Mouse (Mus musculus): ENCODE results near the gene Xpo4.

The Xpo4 gene

DNA sequence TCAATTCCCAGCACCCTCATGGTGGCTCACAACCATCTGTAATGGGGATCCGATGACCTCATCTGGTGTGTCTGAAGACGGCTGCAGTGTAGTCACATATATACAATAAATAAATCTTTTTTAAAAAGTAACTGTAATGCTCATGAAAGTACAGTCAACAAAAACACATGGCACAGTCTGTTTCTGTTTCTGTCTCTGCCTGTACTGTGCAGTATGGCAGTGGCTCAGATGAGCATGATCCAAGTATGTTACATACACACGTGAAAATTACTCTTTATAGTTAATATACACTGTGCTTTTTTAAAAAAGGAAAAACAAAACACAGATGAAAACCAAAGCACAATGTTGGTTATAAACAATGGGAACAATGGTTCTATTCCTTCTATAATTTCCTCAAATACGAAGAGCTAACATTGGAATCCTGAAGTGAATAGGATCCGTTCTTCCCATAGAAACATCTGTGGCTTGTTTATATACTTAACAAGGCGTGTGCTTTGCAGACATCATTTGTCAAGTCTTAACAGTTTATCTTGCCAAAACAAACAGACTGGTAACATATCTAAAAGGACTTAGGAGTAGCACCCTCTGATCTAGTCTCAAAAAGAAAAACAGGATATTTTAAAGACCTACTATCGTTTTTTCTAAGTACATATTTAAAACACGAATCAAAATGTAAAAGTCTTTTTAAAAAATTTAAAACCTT, 58.4 kb downstream of the Xpo4 start:
- DNase-seq = no peak

DNA sequence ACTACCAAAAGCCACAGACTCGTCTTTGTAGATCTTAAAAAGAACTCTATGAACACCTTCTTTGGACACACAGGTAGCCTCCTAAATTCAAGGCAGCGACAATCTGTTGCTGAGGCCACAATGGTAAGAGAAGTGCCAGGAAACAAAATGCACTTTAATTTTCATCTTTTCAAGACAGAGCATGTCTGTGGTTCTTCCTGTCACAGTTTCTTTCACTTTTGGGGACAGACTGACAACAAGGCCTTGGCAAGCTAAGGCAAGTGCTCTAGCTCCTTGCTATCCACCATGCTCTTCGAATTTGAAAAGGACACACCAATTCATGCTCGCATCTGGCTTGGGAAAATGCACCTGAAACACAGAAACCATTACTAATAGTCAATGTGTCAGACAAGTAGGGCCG, 72.0 kb downstream of the Xpo4 start:
- DNase-seq = no peak

DNA sequence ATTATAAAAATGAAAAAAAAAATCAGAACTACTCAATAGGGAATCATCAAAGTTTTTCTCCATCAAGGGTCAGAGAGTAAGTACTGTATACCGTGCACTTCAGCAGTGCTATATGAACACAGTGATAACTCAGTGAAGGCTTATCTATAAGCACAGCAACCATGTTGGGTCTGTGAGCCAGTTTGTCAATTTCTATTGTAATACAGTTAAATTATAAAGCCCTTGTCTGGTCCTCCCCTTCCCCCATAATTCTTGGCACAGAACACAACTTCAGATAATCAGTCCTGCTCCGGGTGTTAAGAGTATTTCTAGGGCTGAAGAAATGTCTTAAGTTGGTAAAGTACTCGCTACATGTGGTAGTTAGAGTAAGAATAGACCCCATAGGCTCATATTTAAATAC, 73.4 kb downstream of the Xpo4 start:
- DNase-seq = no peak

DNA sequence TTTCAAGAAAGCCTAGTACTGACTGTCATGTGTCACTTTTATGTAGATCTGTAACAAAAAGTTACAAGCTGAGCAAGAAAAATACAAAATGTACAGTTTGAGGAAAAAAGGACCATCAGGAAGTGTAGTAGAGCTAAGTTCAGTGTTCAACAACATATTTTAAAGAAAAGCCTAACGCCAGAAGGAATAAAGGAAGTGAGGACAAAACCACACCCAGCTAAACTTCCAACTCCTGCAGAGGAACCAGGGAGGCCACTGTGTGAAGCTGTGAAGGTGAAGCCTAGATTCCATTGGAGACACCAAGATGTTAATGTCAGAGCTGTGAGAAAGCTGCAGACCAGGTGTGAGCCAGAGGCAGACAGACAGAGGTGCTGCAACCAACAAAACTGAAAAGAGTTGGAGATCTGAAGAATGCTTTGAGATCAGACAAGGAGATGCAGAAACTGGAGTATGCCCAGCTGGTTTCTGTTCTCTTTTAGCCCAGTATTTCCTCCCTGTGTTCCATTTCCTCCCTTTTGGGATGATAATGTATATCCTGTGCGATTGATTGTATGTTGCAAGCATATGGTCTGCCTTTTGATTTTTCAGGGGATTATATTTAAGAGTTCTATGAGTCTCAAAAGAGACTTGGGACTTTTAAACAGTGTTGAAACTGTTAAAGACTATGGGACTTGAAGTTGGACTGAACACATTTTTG, 88.7 kb downstream of the Xpo4 start:
- no peak for DNase-seq

DNA sequence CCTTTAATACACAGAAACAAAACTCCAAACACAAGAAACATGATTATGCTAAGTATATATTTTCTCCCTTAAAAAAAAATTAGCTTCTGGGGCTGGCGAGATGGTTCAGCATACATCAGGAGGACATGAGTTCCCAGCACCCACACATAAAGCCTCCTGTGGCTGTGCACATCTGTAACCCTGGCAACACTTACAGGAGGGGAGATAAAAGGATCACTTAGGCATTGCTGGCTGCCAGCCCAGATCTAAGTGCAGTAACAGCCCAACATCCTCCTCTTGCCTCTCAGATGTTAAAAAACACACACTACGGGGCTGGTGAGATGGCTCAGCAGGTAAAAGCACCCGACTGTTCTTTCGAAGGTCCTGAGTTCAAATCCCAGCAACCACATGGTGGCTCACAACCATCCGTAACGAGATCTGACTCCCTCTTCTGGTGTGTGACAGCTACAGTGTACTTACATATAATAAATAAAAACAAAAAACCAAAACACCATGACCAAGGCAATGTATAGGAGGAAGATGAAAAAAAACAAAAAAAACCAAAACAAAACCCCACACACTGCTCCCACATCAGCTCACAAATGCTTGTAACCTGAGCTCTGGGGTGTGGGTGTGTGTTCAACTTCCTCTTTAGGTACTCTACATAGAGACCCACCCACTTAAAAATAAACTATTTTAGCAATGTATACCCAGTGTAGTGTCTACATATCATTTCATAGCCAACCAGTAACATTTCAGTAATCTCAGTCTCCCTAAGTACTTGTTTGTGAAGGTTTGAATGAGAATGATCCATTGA, 90.2 kb downstream of the Xpo4 start:
- DNase-seq = no peak

DNA sequence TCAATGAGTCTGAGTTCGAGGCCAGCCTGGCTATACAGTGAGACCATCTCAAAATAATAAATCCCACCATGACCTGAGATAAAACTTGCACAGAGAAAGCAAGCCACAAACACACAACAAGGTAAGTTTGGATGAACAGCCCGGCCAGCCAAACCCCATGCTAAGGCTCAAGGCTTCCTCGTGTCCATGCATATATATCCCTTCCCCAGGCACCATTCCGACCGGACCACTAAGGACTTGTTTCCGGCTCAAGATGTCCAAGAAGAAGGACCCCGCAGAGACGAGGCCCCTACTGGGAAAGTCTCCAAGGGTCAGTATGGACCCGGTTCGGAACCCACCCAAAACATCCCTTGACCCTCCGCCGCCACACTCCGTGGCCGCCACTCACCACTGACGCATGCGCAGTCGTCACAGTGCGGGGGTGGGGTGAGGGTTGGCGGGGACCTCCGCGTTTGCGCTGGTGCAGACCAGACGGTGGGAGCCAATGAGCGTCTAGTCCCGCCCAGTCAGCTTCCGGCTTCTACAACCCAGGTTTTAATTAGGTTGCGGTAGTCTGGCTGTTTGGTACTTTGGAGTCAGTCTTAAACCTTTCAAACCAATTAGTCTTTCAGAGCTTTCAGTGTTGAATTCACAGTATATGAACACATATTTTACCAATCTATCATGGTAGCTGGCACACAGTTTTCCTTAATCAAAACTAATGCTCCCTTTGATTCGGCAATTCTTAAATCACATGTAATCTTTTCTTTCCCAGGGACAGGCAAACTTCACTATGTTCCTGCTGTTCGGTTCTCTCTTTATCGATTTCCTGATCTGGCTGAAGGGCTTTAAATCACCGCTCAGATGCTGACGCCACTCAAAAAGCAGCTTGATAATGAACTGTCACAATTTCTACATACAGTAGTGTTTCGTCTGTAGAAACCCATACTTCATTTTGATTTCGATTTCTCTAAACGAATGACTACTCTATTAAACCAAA, 93.8 kb downstream of the Xpo4 start, which contains the start of gene Eef1akmt1:
Gene Eef1akmt1 (minus strand): TSS at position 458 of the 979 bp plus-strand sequence.
- DNase-seq = peak; percentile 96 to 98

DNA sequence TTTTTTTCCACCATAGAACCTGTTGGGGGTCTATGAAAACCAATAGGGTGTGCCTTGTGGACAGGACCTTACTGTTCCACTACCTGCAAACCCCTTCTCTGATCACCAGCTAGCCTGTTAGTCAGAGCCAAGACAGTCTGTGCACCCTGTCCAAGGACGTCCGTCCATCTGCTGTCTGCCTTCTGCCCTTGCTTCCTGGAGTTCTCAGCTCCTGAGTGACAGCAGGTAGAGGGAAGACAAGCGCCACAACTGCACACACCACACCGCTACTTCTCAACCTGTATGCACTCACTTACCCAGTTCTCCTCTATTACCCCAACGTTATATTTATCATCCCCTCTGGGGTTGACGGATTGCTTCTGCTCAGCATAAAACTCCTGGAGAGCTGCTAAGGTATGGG, 99.6 kb downstream of the Xpo4 start:
- DNase-seq = no peak

DNA sequence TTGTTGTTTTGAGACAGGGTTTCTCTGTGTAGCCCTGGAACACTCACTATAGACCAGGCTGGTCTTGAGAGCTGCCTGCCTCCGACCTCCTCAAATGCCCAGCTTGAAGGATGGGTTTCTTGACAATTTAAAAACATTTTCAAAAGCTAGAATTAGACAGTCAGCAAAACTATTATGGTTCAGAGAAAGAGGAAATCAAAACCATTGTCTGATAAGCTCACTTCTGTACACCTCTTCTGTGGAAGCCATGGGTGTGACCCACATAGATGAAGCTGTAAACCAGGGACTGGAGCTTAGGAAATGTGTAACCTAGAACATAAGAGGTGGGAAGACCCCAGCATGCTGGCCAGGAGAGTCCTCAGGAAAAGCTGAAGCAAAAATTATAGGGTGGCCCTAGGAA, 108.3 kb downstream of the Xpo4 start:
- no peak for DNase-seq

DNA sequence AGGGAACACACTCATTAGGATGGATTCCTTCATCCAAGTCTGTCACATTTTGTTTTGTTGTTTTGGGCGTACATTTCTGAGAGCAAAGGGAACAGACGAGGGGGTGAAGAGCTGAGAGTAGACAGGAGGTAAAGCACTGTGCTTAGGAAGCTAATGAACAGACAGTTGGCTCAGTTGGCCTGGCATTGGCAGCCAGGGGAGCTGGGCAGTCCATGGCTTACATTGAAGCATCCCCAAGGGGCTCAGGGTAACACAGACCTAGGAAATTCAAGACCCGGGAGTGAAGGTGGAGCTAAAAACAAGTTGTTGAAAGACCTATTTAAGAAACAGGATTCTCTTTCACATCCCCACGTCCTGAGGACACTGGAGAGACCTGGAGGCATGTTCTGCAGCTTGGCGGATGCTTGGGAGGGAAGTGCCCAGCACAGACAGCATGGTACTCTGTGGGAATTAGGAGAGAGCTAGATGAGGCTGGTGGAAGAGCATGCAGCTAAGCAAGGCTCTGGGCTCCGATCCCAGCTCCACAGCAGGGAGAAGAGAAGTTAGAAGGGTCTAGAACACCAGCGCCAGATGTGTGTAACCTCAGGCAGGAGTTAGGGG, 109.7 kb downstream of the Xpo4 start:
- no peak for DNase-seq

DNA sequence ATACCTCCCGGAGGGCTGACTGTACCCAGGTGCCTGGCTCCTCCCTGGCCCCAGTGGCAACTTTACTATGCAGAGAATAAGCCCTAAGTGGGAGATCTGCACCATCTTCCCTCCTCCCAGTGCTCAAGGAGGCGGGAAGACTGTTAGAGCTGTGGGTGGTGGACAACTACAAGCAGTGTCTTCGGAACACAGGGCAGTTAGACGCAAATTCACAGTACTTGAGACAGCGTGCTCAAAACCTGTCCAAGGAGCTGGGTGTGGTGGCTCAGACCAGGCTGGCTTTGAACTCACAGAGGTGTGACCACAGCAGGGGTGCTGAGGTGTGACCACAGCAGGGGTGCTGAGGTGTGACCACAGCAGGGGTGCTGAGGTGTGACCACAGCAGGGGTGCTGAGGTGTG, 110.8 kb downstream of the Xpo4 start:
- DNase-seq = no peak

DNA sequence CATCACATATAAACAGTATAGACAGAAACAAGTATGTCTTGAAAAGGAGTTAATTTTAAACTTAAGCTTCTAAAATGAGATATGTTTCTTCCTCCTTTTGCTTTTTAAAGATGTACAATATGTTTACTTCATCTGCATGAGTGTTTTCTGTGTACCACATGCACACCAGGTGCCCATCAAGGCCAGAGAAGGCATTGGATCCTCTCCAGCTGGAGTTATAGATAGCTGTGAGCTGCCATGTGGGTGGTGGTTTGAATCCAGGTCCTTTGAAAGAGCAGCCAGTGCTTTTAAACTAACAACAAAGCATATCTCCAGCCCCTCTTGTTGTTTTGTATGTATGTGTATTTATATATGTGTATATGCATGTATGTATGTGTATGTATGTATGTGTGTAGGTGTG, 112.3 kb downstream of the Xpo4 start:
- DNase-seq = no peak

DNA sequence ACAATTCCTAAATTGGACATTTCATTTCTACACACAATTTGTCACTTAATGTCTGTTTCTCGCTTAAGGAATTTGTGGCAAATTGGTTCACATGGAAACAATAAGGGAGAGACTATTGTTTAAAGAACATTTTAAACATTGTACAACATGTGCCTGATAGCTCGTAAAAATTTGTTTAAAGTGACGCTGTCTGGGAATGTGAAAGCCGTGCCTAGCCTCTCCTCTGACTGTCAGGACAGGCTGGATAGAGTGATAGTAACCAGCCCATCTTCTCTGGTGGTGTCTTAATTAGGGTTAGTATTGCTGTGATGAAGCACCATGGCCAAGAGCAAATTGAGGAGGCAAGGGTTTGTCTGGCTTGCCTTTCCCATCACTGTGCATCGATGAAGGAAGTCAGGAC, 118.2 kb downstream of the Xpo4 start:
- peak in 1 of 2 experiments; percentile 17 for DNase-seq

DNA sequence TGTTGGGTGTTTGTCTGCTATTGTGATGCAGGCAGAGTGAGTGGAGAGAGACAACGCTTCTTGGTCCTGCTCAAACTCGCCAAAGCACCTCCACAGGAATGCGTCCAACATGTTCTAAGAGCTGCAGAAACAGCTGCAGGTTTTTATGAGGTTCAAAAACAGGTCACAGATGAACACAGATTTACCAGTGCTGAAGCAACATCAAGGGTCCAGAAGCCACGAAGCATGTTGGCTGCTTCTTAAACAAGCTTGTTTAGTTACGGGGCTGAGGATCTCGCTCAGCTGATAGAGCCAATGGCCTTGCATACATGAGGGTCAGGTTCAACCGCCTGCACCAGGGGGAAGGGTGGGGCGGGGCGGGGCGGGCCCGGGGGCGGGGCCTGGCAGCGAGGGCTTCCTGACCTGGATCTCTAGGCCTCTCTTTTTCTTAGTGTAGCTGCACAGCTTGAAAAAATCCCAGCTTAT, 118.6 kb downstream of the Xpo4 start:
- peak in 1 of 2 experiments; percentile 34 for DNase-seq

DNA sequence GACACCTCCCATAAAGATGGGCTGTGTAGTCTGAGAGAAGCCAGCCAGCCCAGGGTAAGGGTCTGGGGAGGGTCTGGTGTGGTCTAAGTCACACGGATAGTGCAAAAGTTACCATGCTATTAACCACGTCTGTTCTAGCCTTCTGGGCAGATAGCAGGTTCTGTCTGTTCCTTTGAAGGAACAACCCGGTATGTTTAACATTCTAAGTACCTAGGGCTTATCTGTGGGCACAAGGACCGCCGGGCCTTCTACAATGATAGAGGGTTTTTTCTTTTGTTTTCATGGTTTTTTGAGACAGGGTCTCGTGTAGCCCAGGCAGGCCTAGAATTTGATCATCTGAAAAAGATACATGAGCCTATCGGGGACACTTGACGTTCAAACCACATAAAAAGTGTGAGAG, 119.1 kb downstream of the Xpo4 start:
- no peak for DNase-seq

DNA sequence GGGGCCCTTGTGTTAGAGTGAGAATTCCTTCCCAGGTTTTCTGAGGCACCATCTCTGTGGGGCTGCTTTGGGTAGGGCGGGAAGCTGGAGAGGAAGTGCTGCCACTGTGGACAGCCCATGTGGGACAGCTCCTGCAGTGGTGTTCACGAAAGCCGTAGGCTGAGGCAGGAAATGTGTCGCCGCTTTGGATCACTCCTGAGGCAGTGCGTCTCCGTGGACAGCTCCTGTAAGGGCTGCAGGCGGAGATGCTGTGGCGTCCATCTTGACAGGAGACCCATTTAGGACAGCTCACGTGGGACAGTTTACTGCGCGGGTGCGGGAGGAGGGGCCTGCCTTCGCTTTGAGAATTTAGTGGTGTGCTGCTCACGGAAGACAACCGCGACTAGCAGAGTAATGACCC, 119.7 kb downstream of the Xpo4 start:
- no peak for DNase-seq

DNA sequence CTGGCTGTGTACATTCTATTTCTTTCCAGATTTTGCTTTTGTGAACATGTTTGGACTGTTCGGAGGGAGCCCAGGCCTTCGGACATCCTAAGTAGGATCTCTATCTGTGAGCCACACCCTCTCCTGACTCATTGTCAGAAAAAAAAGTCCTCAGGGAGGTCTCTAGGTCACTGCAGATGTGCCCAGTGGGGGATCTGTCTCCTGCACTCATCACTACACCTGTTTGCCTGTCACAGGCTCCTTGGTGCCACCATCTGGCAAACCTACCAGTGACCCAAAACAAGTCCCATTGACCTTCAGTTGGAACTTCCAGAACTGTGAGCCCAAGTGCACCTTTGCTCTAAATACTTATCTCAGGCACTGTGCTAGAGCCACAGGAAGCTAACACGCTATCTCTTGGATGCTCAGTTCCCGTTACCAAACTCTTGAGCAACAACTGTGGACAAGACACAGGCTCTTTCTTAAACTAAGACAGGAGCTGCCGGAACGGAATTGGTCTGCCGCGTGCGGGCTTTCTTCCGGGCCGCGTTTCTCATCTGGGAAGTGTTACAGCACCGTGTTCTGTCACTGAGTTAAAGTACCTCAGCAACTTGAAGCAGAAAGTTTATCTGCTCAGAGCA, 121.7 kb downstream of the Xpo4 start:
- DNase-seq = no peak

DNA sequence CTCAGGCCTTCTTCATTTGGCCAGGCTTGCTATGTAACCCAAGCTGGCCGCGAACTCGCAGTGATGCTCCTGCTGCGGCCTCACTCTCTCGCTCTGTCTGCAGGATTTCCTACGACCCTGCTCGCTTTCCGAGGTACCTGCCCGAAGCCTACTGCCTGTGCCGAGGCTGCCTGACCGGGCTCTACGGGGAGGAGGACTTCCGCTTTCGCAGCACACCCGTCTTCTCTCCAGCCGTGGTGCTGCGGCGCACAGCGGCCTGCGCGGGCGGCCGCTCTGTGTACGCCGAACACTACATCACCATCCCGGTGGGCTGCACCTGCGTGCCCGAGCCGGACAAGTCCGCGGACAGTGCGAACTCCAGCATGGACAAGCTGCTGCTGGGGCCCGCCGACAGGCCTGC, 123.0 kb downstream of the Xpo4 start:
- no peak for DNase-seq

DNA sequence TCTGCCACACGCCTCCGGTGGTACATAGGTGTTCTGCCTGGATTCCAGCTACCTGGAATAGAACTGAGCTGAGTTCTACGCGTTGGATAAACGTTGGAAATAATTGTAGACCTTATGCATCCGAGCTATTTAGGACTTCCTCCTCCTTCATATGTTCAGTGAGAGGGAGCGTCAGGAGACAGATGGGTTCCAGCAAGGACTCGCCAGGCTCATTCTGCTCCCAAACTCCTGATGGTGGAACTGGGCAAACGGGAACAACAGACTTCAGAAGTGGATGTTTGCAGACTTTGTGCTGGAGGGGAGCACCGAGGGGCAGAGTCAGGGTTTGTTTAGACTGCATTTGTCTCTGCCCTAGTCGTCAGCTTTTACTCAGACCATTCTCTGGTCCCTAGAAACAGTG, 124.5 kb downstream of the Xpo4 start:
- no peak for DNase-seq

DNA sequence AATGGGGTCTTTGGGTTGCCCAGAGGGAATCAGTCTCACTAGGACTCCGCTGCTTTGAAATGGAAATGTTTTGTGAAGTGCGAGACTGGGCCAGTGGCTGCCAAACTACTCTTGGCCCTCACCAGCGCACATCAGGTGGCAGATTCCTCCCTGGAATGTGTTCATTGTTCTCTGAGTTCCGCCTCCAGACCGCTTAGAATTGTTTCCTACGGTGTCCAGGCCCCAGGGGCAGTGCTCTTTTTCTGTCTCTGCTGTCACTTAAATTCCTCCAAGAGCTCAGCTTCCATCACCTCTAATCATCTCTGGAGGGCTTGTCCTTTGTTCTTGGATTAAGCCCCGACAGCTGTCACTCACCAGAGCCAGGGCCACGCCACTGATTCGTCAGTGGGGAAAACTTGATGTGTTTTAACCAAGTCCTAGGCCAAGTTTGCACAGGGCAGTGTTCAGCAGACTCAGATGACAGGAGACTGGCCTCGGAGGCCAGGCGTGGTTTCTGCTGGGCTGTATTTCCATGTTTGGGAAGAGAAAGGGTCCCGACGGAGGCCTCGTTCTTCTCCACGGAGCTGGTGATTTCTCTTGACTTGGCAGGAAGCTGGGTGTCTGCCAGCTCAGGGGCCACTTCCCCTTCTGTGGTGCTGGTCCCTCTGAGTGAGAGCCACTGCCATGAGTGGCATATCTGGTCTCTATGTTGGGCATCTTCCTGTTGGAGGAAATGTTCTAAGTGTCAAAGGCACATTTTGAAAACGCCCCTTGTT, 127.8 kb downstream of the Xpo4 start:
- DNase-seq = no peak

DNA sequence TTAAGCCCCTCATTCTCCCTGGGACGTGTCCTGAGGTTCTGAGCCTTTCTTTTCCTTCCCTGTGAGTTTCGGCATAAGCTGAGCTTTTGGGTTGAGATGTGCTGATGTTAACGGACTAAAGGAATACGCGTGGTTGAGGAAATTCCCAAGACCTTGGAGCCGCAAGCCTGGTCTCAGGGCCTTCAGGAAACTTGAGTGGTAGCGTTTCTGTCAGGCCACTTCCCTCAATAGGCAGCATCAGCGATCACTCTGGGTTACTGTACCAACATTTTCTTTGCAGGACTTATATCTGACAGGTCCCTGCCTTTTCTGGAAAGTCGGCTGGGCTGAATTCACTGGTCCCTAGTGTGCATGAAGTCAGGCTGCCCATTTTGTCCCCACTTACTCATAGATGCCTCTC, 128.4 kb downstream of the Xpo4 start:
- DNase-seq = no peak

DNA sequence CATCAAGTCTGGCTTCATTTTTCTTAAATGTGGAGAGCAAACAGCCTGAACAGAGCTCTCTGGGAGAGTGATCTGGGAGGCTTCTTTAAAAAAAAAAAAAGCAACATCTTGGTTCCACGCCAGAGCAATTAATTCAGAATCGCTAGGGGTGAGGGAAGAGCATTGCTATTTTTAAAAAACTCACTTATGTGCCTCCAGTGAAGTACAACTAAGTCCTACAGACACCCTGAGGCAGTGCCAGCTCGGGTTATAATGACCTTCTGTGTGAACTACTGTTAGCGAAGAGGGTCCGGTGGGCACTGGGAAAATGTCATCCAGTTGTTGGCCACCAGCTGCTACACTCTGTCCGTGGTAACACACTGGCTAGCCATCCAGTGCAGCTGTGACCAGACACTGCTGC, 129.6 kb downstream of the Xpo4 start:
- peak in 1 of 2 experiments; percentile 19 for DNase-seq
